Mouse (Mus musculus): ENCODE results near the gene Zfp287. TPM values are rescaled to one million over a fixed set of nuclear protein-coding genes. Genes with fewer than 3 reads are reported as not detected.

Gene Zfp287
- polyA plus RNA-seq, 1 experiment from 2014 or later, result 2.5 TPM

- no peak for ATAC-seq
- no peak overlapping the region for H3K9ac ChIP-seq (replicated peaks; ENCODE audit: low read depth)
- no peaks in the 10 kb centered on the region for H3K4me1 ChIP-seq (ENCODE audit: insufficient read depth, low read depth, low read length)
- H3K36me3 ChIP-seq (ENCODE audit: insufficient read depth, low read length), result peaks cover 4% of the 10 kb centered on the region; the same call in 1 of the 2 replicates
- no peaks in the 10 kb centered on the region for H3K9me3 ChIP-seq (ENCODE audit: low read length)
- no peak overlapping the region for H3K4me2 ChIP-seq (replicated peaks; ENCODE audit: low read depth, low read length)
- no peak overlapping the region for H3K4me3 ChIP-seq (ENCODE audit: low read depth, low read length)
- no peaks in the 10 kb centered on the region for H3K27me3 ChIP-seq (replicated peaks; ENCODE audit: insufficient read depth, low read length)
- no peak overlapping the region for H3K27ac ChIP-seq (ENCODE audit: low read length)
- DNase-seq (ENCODE audit: low spot score), result no peak
- no peak for TF ChIP-seq CTCF (IDR thresholded peaks at IDR 0.05)
- no peak for TF ChIP-seq EP300 (IDR thresholded peaks at IDR 0.05)
- 74% methylated on average over 6 of the region's 6 CpGs for WGBS
These were observed 61.7 kb downstream of the Zfp287 start for GRCm38 (mm10) chr11:62670006-62670405.

DNA sequence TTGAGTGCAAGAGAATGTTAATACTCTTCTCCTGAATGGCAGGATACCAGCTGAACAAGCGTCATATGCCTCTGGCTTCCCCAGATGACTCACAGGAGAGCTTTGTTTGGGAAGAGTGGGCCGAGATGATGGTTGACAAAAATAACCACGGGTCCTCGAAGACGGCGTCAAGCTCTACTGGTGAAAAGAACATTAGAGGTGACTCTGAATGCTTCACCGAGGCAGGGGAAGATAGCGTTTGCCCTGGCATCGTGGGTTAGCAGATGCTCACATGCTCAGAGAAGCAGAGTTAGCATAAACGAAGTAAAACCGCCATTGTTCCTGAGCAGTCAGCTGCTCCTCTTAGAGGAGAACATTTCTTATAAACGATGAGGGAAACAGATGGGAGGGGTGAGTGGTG, 62.2 kb downstream of the Zfp287 start:
- Histone ChIP-seq H3K36me3 (ENCODE audit: insufficient read depth, low read length) (peaks cover 4% of the 10 kb centered on the region; the same call in 1 of the 2 replicates), H3K4me2 (replicated peaks; ENCODE audit: low read depth, low read length) (no peak overlapping the region), H3K9ac (replicated peaks; ENCODE audit: low read depth) (no peak overlapping the region), H3K4me3 (ENCODE audit: low read depth, low read length) (no peak overlapping the region), H3K27me3 (replicated peaks; ENCODE audit: insufficient read depth, low read length) (no peaks in the 10 kb centered on the region), H3K27ac (ENCODE audit: low read length) (no peak overlapping the region), H3K4me1 (ENCODE audit: insufficient read depth, low read depth, low read length) (no peaks in the 10 kb centered on the region), H3K9me3 (ENCODE audit: low read length) (no peaks in the 10 kb centered on the region)
- 45% methylated on average over 12 of the region's 12 CpGs for WGBS
- ATAC-seq, result peak; percentile 32
- no peak for DNase-seq (ENCODE audit: low spot score)
- TF ChIP-seq EP300 (IDR thresholded peaks at IDR 0.05) (no peak), CTCF (IDR thresholded peaks at IDR 0.05) (no peak)

DNA sequence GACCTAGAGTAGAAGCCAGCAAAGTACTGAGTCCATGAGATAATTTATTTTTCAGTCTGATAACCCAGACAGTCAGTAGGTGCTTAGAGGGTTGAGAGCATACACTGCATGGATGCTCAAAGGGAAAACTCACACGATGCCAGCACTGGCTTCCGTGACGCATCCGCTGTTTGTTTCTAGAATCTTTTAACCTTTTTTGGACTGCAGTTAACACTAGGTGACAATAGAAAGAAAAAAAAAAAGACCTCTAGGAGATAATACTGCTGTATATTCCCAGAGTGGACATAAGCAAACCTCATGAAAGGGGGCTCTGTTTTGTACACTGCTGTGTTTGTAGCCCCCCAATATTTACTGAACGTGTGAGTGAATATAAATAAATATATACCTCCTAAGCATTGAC, 62.7 kb downstream of the Zfp287 start:
- WGBS, result 81% methylated on average over 5 of the region's 5 CpGs
- no peak overlapping the region for H3K4me3 ChIP-seq (ENCODE audit: low read depth, low read length)
- H3K4me2 ChIP-seq (replicated peaks; ENCODE audit: low read depth, low read length), result no peak overlapping the region
- peaks cover 4% of the 10 kb centered on the region; the same call in 1 of the 2 replicates for H3K36me3 ChIP-seq (ENCODE audit: insufficient read depth, low read length)
- DNase-seq (ENCODE audit: low spot score), result no peak
- no peaks in the 10 kb centered on the region for H3K4me1 ChIP-seq (ENCODE audit: insufficient read depth, low read depth, low read length)
- H3K27me3 ChIP-seq (replicated peaks; ENCODE audit: insufficient read depth, low read length), result no peaks in the 10 kb centered on the region
- H3K9ac ChIP-seq (replicated peaks; ENCODE audit: low read depth), result no peak overlapping the region
- no peaks in the 10 kb centered on the region for H3K9me3 ChIP-seq (ENCODE audit: low read length)
- no peak overlapping the region for H3K27ac ChIP-seq (ENCODE audit: low read length)
- TF ChIP-seq EP300 (IDR thresholded peaks at IDR 0.05) (no peak), CTCF (IDR thresholded peaks at IDR 0.05) (no peak)
- ATAC-seq, result no peak

- H3K9ac ChIP-seq (replicated peaks; ENCODE audit: low read depth), result no peak overlapping the region
- peaks cover 4% of the 10 kb centered on the region; the same call in 1 of the 2 replicates for H3K36me3 ChIP-seq (ENCODE audit: insufficient read depth, low read length)
- no peaks in the 10 kb centered on the region for H3K9me3 ChIP-seq (ENCODE audit: low read length)
- H3K4me3 ChIP-seq (ENCODE audit: low read depth, low read length), result no peak overlapping the region
- no peak overlapping the region for H3K4me2 ChIP-seq (replicated peaks; ENCODE audit: low read depth, low read length)
- H3K27me3 ChIP-seq (replicated peaks; ENCODE audit: insufficient read depth, low read length), result no peaks in the 10 kb centered on the region
- 82% methylated on average over 6 of the region's 6 CpGs for WGBS
- no peak overlapping the region for H3K27ac ChIP-seq (ENCODE audit: low read length)
- no peak for DNase-seq (ENCODE audit: low spot score)
- TF ChIP-seq CTCF (IDR thresholded peaks at IDR 0.05) (no peak), EP300 (IDR thresholded peaks at IDR 0.05) (no peak)
- H3K4me1 ChIP-seq (ENCODE audit: insufficient read depth, low read depth, low read length), result no peaks in the 10 kb centered on the region
- ATAC-seq, result no peak
These were observed 67.5 kb downstream of the Zfp287 start for GRCm38 (mm10) chr11:62664250-62664649.

DNA sequence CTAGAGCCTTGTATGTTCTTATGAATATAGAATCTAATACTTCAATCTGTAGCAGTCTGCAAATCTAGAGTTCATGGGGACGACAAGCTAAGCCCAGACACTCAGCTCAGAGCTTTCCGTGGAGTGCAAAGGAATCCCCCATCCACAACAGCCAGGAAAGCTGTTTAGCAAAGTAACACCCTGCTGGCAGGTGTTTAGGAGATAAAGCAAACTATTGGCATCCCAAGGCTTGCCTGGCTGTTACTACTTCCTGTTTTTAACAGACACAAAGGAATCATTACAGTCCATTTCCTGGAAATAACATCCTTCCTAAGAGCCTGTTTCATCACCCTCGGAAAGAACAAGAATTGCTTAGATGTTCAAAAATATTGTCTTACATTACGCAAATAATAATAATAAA, 70.8 kb downstream of the Zfp287 start:
- DNase-seq (ENCODE audit: low spot score) (no peak), ATAC-seq (no peak)
- no peak overlapping the region for H3K9ac ChIP-seq (replicated peaks; ENCODE audit: low read depth)
- WGBS, result 43% methylated on average over 4 of the region's 4 CpGs
- no peak overlapping the region for H3K4me2 ChIP-seq (replicated peaks; ENCODE audit: low read depth, low read length)
- H3K4me3 ChIP-seq (ENCODE audit: low read depth, low read length), result no peak overlapping the region
- no peaks in the 10 kb centered on the region for H3K27me3 ChIP-seq (replicated peaks; ENCODE audit: insufficient read depth, low read length)
- peak; percentile 39; the same call in 1 of the 2 replicates for TF ChIP-seq EP300 (IDR thresholded peaks at IDR 0.05)
- no peak for TF ChIP-seq CTCF (IDR thresholded peaks at IDR 0.05)
- no peaks in the 10 kb centered on the region for H3K4me1 ChIP-seq (ENCODE audit: insufficient read depth, low read depth, low read length)
- H3K9me3 ChIP-seq (ENCODE audit: low read length), result no peaks in the 10 kb centered on the region
- peaks cover 3% of the 10 kb centered on the region; the same call in 1 of the 2 replicates for H3K36me3 ChIP-seq (ENCODE audit: insufficient read depth, low read length)
- no peak overlapping the region for H3K27ac ChIP-seq (ENCODE audit: low read length)

DNA sequence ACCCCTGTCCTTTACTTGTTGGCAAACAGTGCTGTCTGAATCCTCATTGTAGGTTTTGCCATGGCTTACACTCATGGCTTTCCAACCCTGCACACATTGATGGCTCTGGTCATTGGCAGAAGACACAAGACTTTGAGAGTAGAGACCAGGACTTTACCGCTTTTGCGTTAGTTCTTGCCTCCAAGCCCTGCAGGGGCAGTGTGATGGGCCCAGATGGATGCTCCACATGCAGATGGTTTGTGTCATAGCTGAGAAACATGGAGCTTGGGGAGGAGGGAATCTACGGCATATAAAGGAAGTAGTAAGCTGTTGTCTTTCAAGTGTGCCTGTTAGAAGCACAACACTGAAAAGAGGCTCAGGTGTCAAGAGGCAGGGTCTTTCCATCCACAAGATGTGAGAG, 79.6 kb downstream of the Zfp287 start:
- DNase-seq (ENCODE audit: low spot score) (no peak), ATAC-seq (no peak)
- TF ChIP-seq CTCF (IDR thresholded peaks at IDR 0.05), result no peak
- TF ChIP-seq EP300 (IDR thresholded peaks at IDR 0.05), result no peak
- WGBS, result 84% methylated on average over 3 of the region's 3 CpGs
- Histone ChIP-seq H3K9me3 (ENCODE audit: low read length) (no peaks in the 10 kb centered on the region), H3K27me3 (replicated peaks; ENCODE audit: insufficient read depth, low read length) (no peaks in the 10 kb centered on the region), H3K9ac (replicated peaks; ENCODE audit: low read depth) (no peak overlapping the region), H3K4me2 (replicated peaks; ENCODE audit: low read depth, low read length) (no peak overlapping the region), H3K27ac (ENCODE audit: low read length) (no peak overlapping the region), H3K36me3 (ENCODE audit: insufficient read depth, low read length) (no peaks in the 10 kb centered on the region), H3K4me1 (ENCODE audit: insufficient read depth, low read depth, low read length) (peaks cover 3% of the 10 kb centered on the region; the same call in 1 of the 2 replicates), H3K4me3 (ENCODE audit: low read depth, low read length) (no peak overlapping the region)

DNA sequence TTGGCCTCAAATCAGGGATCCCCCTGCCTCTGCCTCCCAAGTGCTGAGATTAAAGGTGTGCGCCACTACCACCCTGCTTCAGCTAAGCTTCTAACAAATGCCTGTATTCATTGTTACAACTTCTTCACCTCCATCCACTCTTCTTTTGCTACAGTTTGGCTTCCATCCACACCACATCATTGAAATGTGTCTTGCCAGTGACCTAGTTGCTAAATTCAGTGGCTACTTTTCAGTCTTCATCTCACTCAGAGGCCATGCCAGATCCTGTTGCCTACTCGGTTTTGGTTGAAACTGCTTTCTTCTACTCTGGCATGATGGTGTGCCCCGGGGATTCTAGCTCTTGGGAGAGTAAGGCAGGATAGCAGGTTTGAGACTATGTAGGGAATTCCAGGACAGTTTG, 80.1 kb downstream of the Zfp287 start:
- Histone ChIP-seq H3K9ac (replicated peaks; ENCODE audit: low read depth) (no peak overlapping the region), H3K27ac (ENCODE audit: low read length) (no peak overlapping the region), H3K27me3 (replicated peaks; ENCODE audit: insufficient read depth, low read length) (no peaks in the 10 kb centered on the region), H3K4me3 (ENCODE audit: low read depth, low read length) (no peak overlapping the region), H3K36me3 (ENCODE audit: insufficient read depth, low read length) (no peaks in the 10 kb centered on the region), H3K9me3 (ENCODE audit: low read length) (no peaks in the 10 kb centered on the region), H3K4me1 (ENCODE audit: insufficient read depth, low read depth, low read length) (peaks cover 8% of the 10 kb centered on the region; the same call in 1 of the 2 replicates), H3K4me2 (replicated peaks; ENCODE audit: low read depth, low read length) (no peak overlapping the region)
- WGBS, result 84% methylated on average over 3 of the region's 3 CpGs
- TF ChIP-seq CTCF (IDR thresholded peaks at IDR 0.05) (no peak), EP300 (IDR thresholded peaks at IDR 0.05) (no peak)
- DNase-seq (ENCODE audit: low spot score), result no peak
- ATAC-seq, result no peak

Other genes with a start within 250 kb of the Zfp287 start
- 5.4 and 6.4 TPM in 2 replicates for gene Cenpv, start 192.6 kb downstream of the Zfp287 start, polyA plus RNA-seq (2015; fragmentation: Nextera tagmentation; extraction: Ambion mirVana)
- gene Ubb, start 180.7 kb downstream of the Zfp287 start, polyA plus RNA-seq (2015; fragmentation: Nextera tagmentation; extraction: Ambion mirVana), result 2,346 and 2,640 TPM in 2 replicates
- gene Trpv2, start 157.4 kb downstream of the Zfp287 start, polyA plus RNA-seq (2015; fragmentation: Nextera tagmentation; extraction: Ambion mirVana), result 6.1 and 6.2 TPM in 2 replicates
- gene Lrrc75a, start 83.4 kb downstream of the Zfp287 start, polyA plus RNA-seq (2015; fragmentation: Nextera tagmentation; extraction: Ambion mirVana), result 15.0 and 18.2 TPM in 2 replicates
- gene Mmgt2, start 83.2 kb downstream of the Zfp287 start, polyA plus RNA-seq (2015; fragmentation: Nextera tagmentation; extraction: Ambion mirVana), result 22.3 and 27.9 TPM in 2 replicates
- gene Gm10428, start 21.2 kb upstream of the Zfp287 start, polyA plus RNA-seq (2015; fragmentation: Nextera tagmentation; extraction: Ambion mirVana), result not detected in 2 replicates
- 4.7 and 5.1 TPM in 2 replicates for gene Zfp286, start 57.6 kb upstream of the Zfp287 start, polyA plus RNA-seq (2015; fragmentation: Nextera tagmentation; extraction: Ambion mirVana)
- 50.3 and 62.8 TPM in 2 replicates for gene Trim16, start 88.3 kb upstream of the Zfp287 start, polyA plus RNA-seq (2015; fragmentation: Nextera tagmentation; extraction: Ambion mirVana)
- gene Fbxw10, start 115.2 kb upstream of the Zfp287 start, polyA plus RNA-seq (2015; fragmentation: Nextera tagmentation; extraction: Ambion mirVana), result 0.27 TPM in 2 replicates
- gene Tvp23b, start 147.6 kb upstream of the Zfp287 start, polyA plus RNA-seq (2015; fragmentation: Nextera tagmentation; extraction: Ambion mirVana), result 68.5 and 73.0 TPM in 2 replicates
- gene Cdrt4, start 219.3 kb upstream of the Zfp287 start, polyA plus RNA-seq (2015; fragmentation: Nextera tagmentation; extraction: Ambion mirVana), result 0.23 TPM in 1 of 2 replicates, not detected in the other